Mouse (Mus musculus): ENCODE results near the gene Gm2004.
"Not testable (repeated sequence)": the region's sequence is repeated elsewhere in the genome, so short reads cannot be mapped to it uniquely, and the experiment has no call there.

Gm2004 gene

GRCm38 (mm10) chr2:176149725-176150124 is at the start of gene Gm2004:
Gene Gm2004 (minus strand): TSS chr2:176149825.
- not testable (repeated sequence) for TF ChIP-seq GATA4 (IDR thresholded peaks at IDR 0.05; ENCODE audit: insufficient replicate concordance, low read length)

All from liver, adult (tissue).